Mouse (Mus musculus) testis, postnatal 14 days (tissue): Measurements from ENCODE around the gene Rgl2.
"Not testable (repeated sequence)": the region's sequence is repeated elsewhere in the genome, so short reads cannot be mapped to it uniquely, and the experiment has no call there.

Experiments
- DNase-seq: peaks from one replicate; pipeline ENCODE4 v3.0.0; 2021; ENCODE audit warnings: low spot score

Rgl2 gene

GRCm38 (mm10) chr17:33948090-33948904 is 19.0 kb downstream of the Rgl2 start:
- DNase-seq: no peak

- DNase-seq: no peak
Measured at GRCm38 (mm10) chr17:33948905-33949537, 19.7 kb downstream of the Rgl2 start.

GRCm38 (mm10) chr17:33950131-33950625 is 20.8 kb downstream of the Rgl2 start:
- DNase-seq: no peak

- peak; percentile 82 for DNase-seq
Measured at GRCm38 (mm10) chr17:33951021-33951946, 21.9 kb downstream of the Rgl2 start, which contains the start of gene B3galt4. Gene B3galt4, minus strand, starts transcription at chr17:33951488.

GRCm38 (mm10) chr17:33952015-33952414 is 22.7 kb downstream of the Rgl2 start:
- DNase-seq: not testable (repeated sequence)

GRCm38 (mm10) chr17:33952879-33953278 is 23.5 kb downstream of the Rgl2 start:
- DNase-seq: no peak

GRCm38 (mm10) chr17:33953310-33953709 is 24.0 kb downstream of the Rgl2 start:
- no peak for DNase-seq

- no peak for DNase-seq
Measured at GRCm38 (mm10) chr17:33953961-33954565, 24.7 kb downstream of the Rgl2 start.

GRCm38 (mm10) chr17:33954646-33955554 is 25.6 kb downstream of the Rgl2 start:
- no peak for DNase-seq

- DNase-seq: peak; percentile 97
Measured at GRCm38 (mm10) chr17:33955555-33956214, 26.3 kb downstream of the Rgl2 start, which contains the start of the genes Vps52 and Rps18. Gene Vps52, plus strand, starts transcription at chr17:33955812. Gene Rps18, minus strand, starts transcription at chr17:33956001.

- no peak for DNase-seq
Measured at GRCm38 (mm10) chr17:33956336-33956735, 27.0 kb downstream of the Rgl2 start.

- DNase-seq: no peak
Measured at GRCm38 (mm10) chr17:33957493-33957892, 28.1 kb downstream of the Rgl2 start.

GRCm38 (mm10) chr17:33958451-33958850 is 29.1 kb downstream of the Rgl2 start:
- no peak for DNase-seq

GRCm38 (mm10) chr17:33959135-33959534 is 29.8 kb downstream of the Rgl2 start:
- DNase-seq: no peak

- no peak for DNase-seq
Measured at GRCm38 (mm10) chr17:33959948-33960347, 30.6 kb downstream of the Rgl2 start.

- DNase-seq: no peak
Measured at GRCm38 (mm10) chr17:33962876-33963275, 33.5 kb downstream of the Rgl2 start.

- DNase-seq: no peak
Measured at GRCm38 (mm10) chr17:33965082-33965845, 35.9 kb downstream of the Rgl2 start.

- no peak for DNase-seq
Measured at GRCm38 (mm10) chr17:33965846-33966550, 36.7 kb downstream of the Rgl2 start.
